Mouse (Mus musculus): ENCODE data around the gene Mfsd14a. TPM values are rescaled to one million over a fixed set of nuclear protein-coding genes. Genes with fewer than 3 reads are reported as not detected.

The Mfsd14a gene
- polyA plus RNA-seq, 1 experiment from 2014 or later: 69.8 TPM

DNA sequence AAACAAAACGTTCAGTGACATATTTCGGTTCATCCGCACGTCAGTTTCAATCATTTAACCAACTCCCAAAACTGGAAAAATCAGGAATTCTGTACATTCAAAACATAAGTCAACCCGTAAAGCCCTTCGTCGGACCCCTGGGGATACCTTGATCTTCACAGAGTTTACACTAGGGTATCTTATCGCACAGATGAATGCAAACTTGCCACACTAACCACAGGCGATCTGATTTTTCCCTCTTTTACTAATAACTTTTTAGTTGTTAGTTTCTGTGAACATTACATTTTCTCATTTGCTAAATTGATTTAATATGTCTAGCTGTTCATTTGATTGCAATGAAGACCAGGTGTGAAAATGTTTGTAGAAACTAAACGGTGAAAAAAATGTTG, 66.9 kb downstream of the Mfsd14a start:
- H3K4me1 ChIP-seq (ENCODE audit: control insufficient read depth, insufficient read depth, low read length): peaks cover 13% of the 10 kb centered on the region
- peak overlapping the region; percentile 72 for H3K9ac ChIP-seq (ENCODE audit: low read depth, low read length)
- no peak overlapping the region for H3K27ac ChIP-seq (ENCODE audit: low read length)
- H3K4me2 ChIP-seq (ENCODE audit: low read length): peak overlapping the region; percentile 78
- ATAC-seq: no peak; the same call in 1 of the 2 replicates
- no peaks in the 10 kb centered on the region for H3K9me3 ChIP-seq (replicated peaks; ENCODE audit: control insufficient read depth, low read length, poor library complexity, severe bottlenecking)
- no peaks in the 10 kb centered on the region for H3K27me3 ChIP-seq (ENCODE audit: control insufficient read depth, insufficient read depth, low read depth, low read length)
- peaks cover 6% of the 10 kb centered on the region; the same call in 1 of the 2 replicates for H3K36me3 ChIP-seq (ENCODE audit: control insufficient read depth, insufficient read depth, low read length)
- H3K4me3 ChIP-seq (ENCODE audit: low read depth, low read length): peak overlapping the region; percentile 78
- 9% methylated on average over 10 of the region's 10 CpGs for WGBS

DNA sequence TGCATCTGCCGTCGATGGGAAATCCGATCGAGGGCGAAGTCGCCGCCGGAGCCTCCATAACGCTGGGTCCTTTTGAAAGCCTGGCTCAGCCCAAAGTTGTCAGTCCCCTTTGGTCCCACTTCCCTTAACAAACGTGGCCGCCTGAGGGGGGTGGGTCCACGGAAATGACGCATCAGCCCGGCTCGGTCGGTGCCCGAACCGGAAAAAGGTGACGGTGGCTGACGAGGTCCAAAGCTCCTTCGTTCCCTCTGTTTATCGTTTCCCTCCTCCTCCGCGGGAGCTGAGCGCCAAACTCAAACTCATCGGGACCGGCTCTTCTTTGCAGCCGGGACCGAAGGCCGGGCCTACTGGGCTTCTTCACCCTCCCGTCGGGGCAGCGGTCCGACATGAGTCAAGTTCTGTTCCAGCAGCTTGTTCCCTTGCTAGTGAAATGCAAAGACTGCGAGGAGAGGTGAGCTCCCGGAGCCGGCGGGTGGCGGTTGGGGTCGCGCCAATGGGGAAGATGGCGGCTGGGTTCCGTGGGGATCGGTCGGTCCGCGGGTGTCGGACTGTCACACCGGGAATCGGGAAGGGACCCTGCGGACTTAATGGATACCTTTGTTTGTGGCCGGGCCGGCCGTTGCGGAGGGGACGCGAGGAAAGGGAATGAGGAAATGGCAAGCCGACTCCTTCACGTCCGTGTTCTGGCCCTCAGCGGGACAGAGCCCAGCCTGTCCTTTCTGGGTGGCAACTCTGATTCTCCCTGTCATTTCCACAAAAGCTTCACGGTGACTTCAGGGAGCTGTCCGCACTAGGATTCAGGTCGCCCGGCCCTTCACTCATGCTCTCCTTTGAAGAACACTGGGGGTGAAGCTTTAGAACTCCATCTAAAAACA, 67.5 kb downstream of the Mfsd14a start, which contains the start of gene Sass6:
Gene Sass6, plus strand, starts transcription at position 255 of the 875 bp plus-strand sequence.
- H3K9me3 ChIP-seq (replicated peaks; ENCODE audit: control insufficient read depth, low read length, poor library complexity, severe bottlenecking): no peaks in the 10 kb centered on the region
- no peaks in the 10 kb centered on the region for H3K27me3 ChIP-seq (ENCODE audit: control insufficient read depth, insufficient read depth, low read depth, low read length)
- peaks cover 11% of the 10 kb centered on the region; the same call in 1 of the 2 replicates for H3K36me3 ChIP-seq (ENCODE audit: control insufficient read depth, insufficient read depth, low read length)
- under 1% methylated on average over 65 of the region's 65 CpGs for WGBS
- peaks cover 13% of the 10 kb centered on the region for H3K4me1 ChIP-seq (ENCODE audit: control insufficient read depth, insufficient read depth, low read length)
- H3K9ac ChIP-seq (ENCODE audit: low read depth, low read length): peak within 1 kb of the TSS; percentile 73
- peak within 1 kb of the TSS; percentile 78 for H3K4me2 ChIP-seq (ENCODE audit: low read length)
- peak within 1 kb of the TSS; percentile 78 for H3K4me3 ChIP-seq (ENCODE audit: low read depth, low read length)
- ATAC-seq: peak; percentile 99
- H3K27ac ChIP-seq (ENCODE audit: low read length): peak within 1 kb of the TSS; percentile 84

DNA sequence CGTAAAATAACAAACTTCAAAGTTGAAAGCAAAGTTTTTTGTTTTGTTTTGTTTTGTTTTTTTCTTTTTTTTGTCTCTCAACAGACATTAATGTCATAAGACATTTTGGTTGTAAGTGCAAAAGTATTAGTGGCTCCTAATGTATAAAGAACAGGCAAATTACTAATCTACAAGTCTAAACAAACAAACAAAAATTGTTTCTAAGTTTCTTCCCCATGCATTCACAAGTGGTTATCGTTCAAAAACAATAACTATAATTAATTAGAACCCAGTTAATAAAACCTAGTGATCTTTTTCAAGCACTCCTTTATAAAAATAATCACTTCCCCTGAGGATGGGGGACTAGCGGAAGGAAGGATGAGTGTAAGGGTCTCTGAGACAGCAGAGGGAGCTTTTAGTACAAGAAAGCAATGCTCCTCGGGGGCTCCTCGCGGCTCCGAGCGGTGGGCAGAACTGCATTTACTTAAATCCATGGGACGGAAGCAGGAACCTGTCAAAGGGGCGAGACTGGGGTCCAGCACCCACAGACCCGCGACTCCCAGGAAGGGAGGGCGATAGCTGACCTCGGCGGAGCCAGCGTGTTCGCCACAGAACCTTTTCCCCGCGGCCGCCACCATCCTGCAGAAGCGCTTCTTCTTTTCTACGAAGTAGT, 68.3 kb downstream of the Mfsd14a start:
- peak overlapping the region; percentile 84 for H3K27ac ChIP-seq (ENCODE audit: low read length)
- H3K36me3 ChIP-seq (ENCODE audit: control insufficient read depth, insufficient read depth, low read length): peaks cover 14% of the 10 kb centered on the region; the same call in 1 of the 2 replicates
- H3K4me3 ChIP-seq (ENCODE audit: low read depth, low read length): peak overlapping the region; percentile 78
- H3K9me3 ChIP-seq (replicated peaks; ENCODE audit: control insufficient read depth, low read length, poor library complexity, severe bottlenecking): no peaks in the 10 kb centered on the region
- peak overlapping the region; percentile 52 for H3K4me2 ChIP-seq (ENCODE audit: low read length)
- H3K4me1 ChIP-seq (ENCODE audit: control insufficient read depth, insufficient read depth, low read length): peaks cover 13% of the 10 kb centered on the region
- H3K9ac ChIP-seq (ENCODE audit: low read depth, low read length): peak overlapping the region; percentile 73
- H3K27me3 ChIP-seq (ENCODE audit: control insufficient read depth, insufficient read depth, low read depth, low read length): no peaks in the 10 kb centered on the region
- peak; percentile 87 for ATAC-seq
- 2% methylated on average over 22 of the region's 22 CpGs for WGBS

DNA sequence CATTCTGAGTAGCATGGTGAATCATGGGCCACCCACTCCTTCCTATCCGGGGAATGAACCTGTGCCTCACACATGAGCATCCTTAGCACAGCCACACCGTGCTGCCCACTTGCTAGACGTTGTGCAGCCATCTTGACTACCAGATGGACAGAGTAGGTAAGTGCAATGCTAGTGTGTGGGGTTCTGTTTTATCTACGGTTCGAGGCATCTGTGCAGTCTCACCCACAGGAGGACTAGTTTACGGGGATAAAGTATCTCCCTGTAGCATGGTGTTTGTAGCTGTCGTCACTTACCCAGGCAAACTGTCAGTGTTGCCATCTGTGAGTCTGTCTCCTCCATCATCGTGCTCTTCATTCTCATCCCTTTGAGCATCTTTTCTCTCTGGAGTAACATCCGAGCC, 80.3 kb downstream of the Mfsd14a start:
- no peak overlapping the region for H3K4me3 ChIP-seq (ENCODE audit: low read depth, low read length)
- H3K4me1 ChIP-seq (ENCODE audit: control insufficient read depth, insufficient read depth, low read length): no peaks in the 10 kb centered on the region
- 99% methylated on average over 9 of the region's 9 CpGs for WGBS
- H3K9me3 ChIP-seq (replicated peaks; ENCODE audit: control insufficient read depth, low read length, poor library complexity, severe bottlenecking): no peaks in the 10 kb centered on the region
- H3K4me2 ChIP-seq (ENCODE audit: low read length): no peak overlapping the region
- H3K27me3 ChIP-seq (ENCODE audit: control insufficient read depth, insufficient read depth, low read depth, low read length): no peaks in the 10 kb centered on the region
- no peak overlapping the region for H3K9ac ChIP-seq (ENCODE audit: low read depth, low read length)
- peaks cover 15% of the 10 kb centered on the region for H3K36me3 ChIP-seq (ENCODE audit: control insufficient read depth, insufficient read depth, low read length)
- no peak overlapping the region for H3K27ac ChIP-seq (ENCODE audit: low read length)
- ATAC-seq: no peak

Other genes starting within 250 kb of the Mfsd14a start
- 4.0 and 5.8 TPM in 2 replicates for gene Cdc14a, start 238.6 kb downstream of the Mfsd14a start, polyA plus RNA-seq (2015; fragmentation: Nextera tagmentation; extraction: Ambion mirVana)
- 111 and 116 TPM in 2 replicates for gene Rtca, start 154.5 kb downstream of the Mfsd14a start, polyA plus RNA-seq (2015; fragmentation: Nextera tagmentation; extraction: Ambion mirVana)
- gene Dbt, start 149.6 kb downstream of the Mfsd14a start, polyA plus RNA-seq (2015; fragmentation: Nextera tagmentation; extraction: Ambion mirVana): 12.0 and 12.7 TPM in 2 replicates
- gene Lrrc39, start 99.7 kb downstream of the Mfsd14a start, polyA plus RNA-seq (2015; fragmentation: Nextera tagmentation; extraction: Ambion mirVana): 0.25 and 0.38 TPM in 2 replicates
- gene Sass6, start 67.7 kb downstream of the Mfsd14a start, polyA plus RNA-seq (2015; fragmentation: Nextera tagmentation; extraction: Ambion mirVana): 11.4 and 15.3 TPM in 2 replicates
- gene Trmt13, start 48.1 kb downstream of the Mfsd14a start, polyA plus RNA-seq (2015; fragmentation: Nextera tagmentation; extraction: Ambion mirVana): 29.3 and 31.8 TPM in 2 replicates
- not detected in 2 replicates for gene Gm43191, start 18.6 kb upstream of the Mfsd14a start, polyA plus RNA-seq (2015; fragmentation: Nextera tagmentation; extraction: Ambion mirVana)
- 8.2 and 8.8 TPM in 2 replicates for gene Slc35a3, start 50.2 kb upstream of the Mfsd14a start, polyA plus RNA-seq (2015; fragmentation: Nextera tagmentation; extraction: Ambion mirVana)
- 12.6 and 14.5 TPM in 2 replicates for gene Agl, start 145.5 kb upstream of the Mfsd14a start, polyA plus RNA-seq (2015; fragmentation: Nextera tagmentation; extraction: Ambion mirVana)
- 6.9 and 7.6 TPM in 2 replicates for gene Frrs1, start 196.8 kb upstream of the Mfsd14a start, polyA plus RNA-seq (2015; fragmentation: Nextera tagmentation; extraction: Ambion mirVana)